Mouse (Mus musculus) monocyte, adult 5-6 weeks (primary cell): ENCODE data around the gene Gm49318. TPM values are rescaled to one million over a fixed set of nuclear protein-coding genes. Genes with fewer than 3 reads are reported as not detected.
"Not testable (repeated sequence)": the region's sequence is repeated elsewhere in the genome, so short reads cannot be mapped to it uniquely, and the experiment has no call there.

ENCODE experiments used
- ATAC-seq: fragments of 153-309, 156-312 bp; replicated peaks from 2 replicates; pipeline ENCODE4 v1.8.0; 2017; ENCODE audit warnings: mild to moderate bottlenecking; ENCODE audit not compliant: low TSS enrichment, insufficient number of reproducible peaks, severe bottlenecking, poor library complexity, low FRiP score
- total RNA-seq: library from RNA; stranded (forward); fragments of 200-1000, 200-491, 200-594 nt; gene quantifications from 3 replicates; pipeline ENCODE4 v1.2.3, GENCODE M21; 2017

Gene Gm49318
- total RNA-seq, 1 experiment from 2014 or later: not detected

DNA sequence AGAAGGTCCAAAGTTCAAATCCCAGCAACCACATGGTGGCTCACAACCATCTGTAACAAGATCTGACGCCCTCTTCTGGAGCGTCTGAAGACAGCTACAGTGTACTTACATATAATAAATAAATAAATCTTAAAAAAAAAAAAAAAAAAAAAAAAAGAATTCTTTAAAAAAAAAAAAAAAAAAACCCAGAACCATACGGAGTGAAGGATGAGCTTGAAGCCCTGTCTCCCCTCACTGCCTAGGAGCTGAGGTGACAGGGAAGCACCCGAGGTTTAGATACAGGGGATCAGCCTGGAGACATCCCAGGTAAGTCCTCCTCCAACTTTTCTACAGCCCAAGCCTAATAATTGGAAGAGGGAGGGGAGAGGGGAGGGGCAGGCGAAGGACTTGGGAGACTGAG, 4.7 kb upstream of the Gm49318 start:
- not testable (repeated sequence) for ATAC-seq

GRCm38 (mm10) chr9:22072276-22072675, 1.2 kb upstream of the Gm49318 start:
- no peak for ATAC-seq

GRCm38 (mm10) chr9:22069881-22070553, 1.0 kb downstream of the Gm49318 start:
- ATAC-seq: no peak

DNA sequence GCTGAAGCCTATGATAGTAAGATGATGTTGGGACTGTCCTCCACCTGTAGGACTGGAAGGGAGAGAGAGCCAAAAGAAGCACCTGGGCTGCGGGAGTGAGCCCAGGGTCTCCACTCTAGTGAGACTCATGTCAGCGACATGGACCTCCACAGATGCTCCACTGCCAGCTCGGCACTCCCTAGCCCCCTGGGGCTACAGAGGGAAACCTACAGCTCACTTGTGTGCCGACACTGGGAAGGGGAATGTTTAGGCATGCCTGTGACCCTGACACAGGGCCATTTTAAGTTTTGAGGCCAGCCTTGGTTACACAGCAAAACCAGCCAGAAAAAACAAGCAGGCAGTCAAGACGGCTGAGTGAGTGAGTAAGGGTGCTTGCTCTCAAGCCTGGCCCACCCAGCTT, 3.9 kb downstream of the Gm49318 start:
- no peak for ATAC-seq

- ATAC-seq: no peak
These were observed 4.6 kb downstream of the Gm49318 start for GRCm38 (mm10) chr9:22066433-22066832.

DNA sequence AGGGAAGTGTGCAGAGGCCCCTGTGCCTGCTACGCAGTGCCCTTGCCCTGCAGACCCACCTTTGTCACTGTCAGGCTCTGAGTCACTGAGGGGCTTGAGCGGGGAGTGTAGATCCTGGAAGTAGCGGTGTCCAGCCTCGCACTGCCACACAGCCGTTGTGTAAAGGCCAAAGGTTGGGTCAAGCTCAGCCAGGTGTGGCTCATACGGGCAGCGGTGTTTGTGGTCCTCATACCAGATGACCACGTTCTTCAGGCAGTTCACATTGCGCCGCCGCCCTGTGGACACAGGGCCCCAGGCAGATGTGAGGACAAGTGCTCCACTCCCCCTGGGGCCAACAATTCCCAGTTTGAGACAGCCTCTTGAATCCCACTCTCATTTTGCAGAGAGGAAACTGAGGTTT, 5.4 kb downstream of the Gm49318 start:
- no peak for ATAC-seq

GRCm38 (mm10) chr9:22064341-22064740, 6.7 kb downstream of the Gm49318 start:
- ATAC-seq: no peak

GRCm38 (mm10) chr9:22061339-22061738, 9.7 kb downstream of the Gm49318 start:
- no peak for ATAC-seq

DNA sequence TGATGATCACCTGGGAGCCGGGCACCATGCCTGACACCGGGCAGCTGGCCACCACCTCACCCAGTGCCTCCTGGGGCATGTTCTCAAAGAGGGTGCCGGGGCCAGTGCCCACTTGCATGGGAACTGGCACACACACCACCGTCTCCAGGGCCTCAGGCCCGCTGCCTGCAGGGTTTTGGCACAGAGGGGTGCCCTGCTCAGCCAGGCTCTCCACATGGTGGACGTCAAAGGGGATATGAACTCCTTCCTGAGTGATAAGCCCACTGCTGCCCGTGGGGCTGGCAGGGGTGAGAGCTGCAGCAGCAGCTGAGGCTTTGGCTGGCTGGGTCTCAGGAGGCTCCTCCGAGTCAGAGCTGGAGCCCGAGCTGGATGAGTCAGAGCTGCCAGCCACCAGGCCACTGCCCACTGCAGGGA, 13.0 kb downstream of the Gm49318 start:
- ATAC-seq: no peak

GRCm38 (mm10) chr9:22057031-22057517, 14.0 kb downstream of the Gm49318 start:
- no peak for ATAC-seq

GRCm38 (mm10) chr9:22056303-22056910, 14.7 kb downstream of the Gm49318 start:
- no peak for ATAC-seq

DNA sequence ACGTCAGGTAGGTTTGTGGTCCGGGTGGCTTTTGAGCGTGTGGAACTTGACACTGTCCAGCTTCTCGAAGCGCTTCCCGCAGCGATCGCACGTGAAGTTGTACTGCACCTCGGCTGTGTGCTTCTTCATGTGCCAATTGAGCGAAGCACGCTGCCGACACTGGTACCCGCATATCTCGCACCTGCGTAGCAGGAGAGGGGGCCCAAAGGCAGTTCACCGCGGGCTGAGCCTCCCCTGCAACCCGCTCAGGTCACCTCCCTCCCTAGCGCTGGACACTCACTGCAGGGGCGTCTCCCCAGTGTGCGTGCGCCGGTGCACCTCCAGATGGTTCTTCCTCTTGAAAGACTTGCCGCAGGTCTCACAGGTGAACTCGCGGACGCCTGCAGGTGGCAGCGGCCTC, 15.3 kb downstream of the Gm49318 start:
- no peak for ATAC-seq

GRCm38 (mm10) chr9:22054411-22055076, 16.5 kb downstream of the Gm49318 start:
- ATAC-seq: peak; percentile 52

DNA sequence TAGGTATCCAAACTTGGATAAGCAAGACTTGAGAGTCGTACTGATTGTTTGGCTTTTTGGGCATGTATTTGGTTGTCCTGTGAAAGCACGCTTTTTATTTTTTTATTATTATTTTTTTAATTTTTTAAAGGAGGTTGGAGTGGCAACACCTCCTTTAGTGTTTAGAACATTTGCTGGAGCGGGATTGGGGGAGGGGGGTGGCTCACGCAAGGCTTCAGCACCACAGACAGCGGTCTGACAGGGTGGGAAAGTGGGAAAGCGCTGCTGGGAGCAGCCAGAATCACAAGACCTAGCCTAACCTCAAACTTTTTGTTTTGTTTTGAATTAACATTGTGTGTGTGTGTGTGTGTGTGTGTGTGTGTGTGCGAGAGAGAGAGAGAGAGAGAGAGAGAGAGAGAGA, 17.4 kb downstream of the Gm49318 start:
- ATAC-seq: no peak

- ATAC-seq: no peak
These were observed 19.2 kb downstream of the Gm49318 start, which contains the start of gene Elavl3 for GRCm38 (mm10) chr9:22051958-22052254. Gene Elavl3 (minus strand): TSS chr9:22052023.

GRCm38 (mm10) chr9:22051161-22051957, 19.7 kb downstream of the Gm49318 start:
- ATAC-seq: no peak

DNA sequence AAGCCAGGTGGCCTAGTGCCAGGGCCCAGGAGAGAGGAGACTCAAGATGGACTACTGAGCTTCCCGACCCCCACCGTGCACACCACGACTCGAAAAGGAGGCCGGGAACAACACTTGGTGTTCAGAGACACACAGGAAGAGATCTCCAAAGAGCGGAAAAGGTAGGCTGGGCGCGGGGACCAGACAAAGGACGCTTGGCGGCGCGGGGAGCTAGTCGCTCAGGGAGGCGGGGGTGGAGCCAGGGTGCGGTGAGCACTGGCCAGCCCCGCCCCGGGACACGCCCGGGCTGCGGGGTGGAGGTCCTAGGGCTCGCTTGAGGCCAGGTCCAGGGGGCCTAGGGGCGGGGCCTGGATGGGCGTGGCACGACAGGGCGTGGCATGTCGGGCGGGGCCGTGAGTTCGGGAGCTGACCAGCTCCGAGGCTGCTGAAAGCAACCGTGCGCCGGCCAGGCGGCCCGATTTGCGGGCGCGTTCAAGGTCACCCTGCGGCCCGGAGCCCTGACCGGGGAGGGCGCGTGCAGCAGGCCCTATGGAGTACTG, 20.6 kb downstream of the Gm49318 start:
- no peak for ATAC-seq

DNA sequence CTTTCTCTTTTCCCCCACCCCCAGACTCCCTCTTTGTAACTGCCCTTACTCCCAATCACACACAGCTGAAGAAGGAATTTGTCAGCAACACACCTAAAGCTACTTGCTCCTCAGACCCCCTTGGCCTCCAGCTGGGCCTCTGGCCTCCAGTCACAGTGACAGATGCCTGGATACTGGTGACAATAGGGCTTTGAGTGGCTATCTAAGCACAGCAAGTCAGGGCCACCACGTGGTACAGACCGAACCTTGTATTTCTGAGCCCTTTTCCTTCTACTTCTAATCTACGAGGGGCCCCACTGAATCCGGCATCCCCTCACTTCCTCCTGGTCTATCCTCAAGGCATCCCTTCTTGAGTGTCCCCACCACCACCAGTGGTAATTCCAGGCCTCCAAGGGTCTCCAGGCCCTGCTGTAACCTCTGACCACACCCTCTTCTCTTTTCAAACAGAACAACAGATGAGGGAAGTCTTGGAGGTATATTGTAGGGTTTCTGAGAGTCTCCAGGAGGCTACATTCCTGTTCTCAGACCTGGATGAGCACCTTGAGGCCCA, 21.3 kb downstream of the Gm49318 start:
- ATAC-seq: no peak

DNA sequence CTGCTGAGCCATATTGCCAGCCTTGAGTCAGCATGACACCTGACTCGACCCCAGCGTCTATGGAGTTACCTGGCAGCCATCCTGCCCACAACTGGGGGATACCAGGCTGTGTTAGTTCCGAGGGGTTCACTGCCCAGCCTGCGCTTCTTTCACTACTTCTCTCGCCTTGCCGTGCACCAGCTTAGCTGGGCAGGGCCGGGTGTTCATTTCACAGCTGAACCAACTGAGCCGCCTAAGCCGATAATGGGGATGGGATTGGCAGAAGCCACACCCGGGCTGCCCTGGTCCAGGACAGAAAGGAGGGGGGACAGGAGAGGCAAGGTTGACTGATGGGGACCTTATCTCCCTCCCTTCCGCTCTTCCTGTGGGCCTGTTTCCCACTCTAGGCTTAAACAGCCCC, 21.7 kb downstream of the Gm49318 start:
- no peak for ATAC-seq
